Mouse (Mus musculus) left cerebral cortex, postnatal 10 days (tissue): ENCODE data around the gene Pola2. TPM values are rescaled to one million over a fixed set of nuclear protein-coding genes. Genes with fewer than 3 reads are reported as not detected.

ENCODE experiments used
- DNase-seq, 2 experiments: peaks; one replicate each; pipeline ENCODE4 v3.0.0; 2021 to 2022; ENCODE audit warnings: low spot score in 2 of 2, mixed read lengths in 1 of 2; ENCODE audit errors: extremely low spot score in 1 of 2
- intact Hi-C: fragments of 180-260 bp; cut with DNase I; formaldehyde crosslinking; loops from one replicate; pipeline ENCODE4 v1.15.1; 2025
- total RNA-seq, 2 experiments: library from RNA; stranded (reverse); gene quantifications; 2 replicates each; pipeline ENCODE4 v1.2.3; 2021

Pola2 gene
- total RNA-seq, 2 experiments from 2014 or later = 8.0 to 10.7 TPM

GRCm38 (mm10) chr19:5922963-5923362 lies 41.0 kb downstream of the Pola2 start:
- no peak for DNase-seq
- intact Hi-C loops = loop anchor here (1.0 to 5.0 kb wide), 2 partner anchors 95 to 124 kb away; partner anchors contain the start of gene Syvn1

- no peak for DNase-seq
- intact Hi-C loops = loop anchor here (5.0 kb wide), 1 partner anchor 125 kb away; the partner anchor contains the start of gene Syvn1
Observed at GRCm38 (mm10) chr19:5922119-5922942, 41.7 kb downstream of the Pola2 start.

- intact Hi-C loops = loop anchor here (5.0 kb wide), 1 partner anchor 126 kb away; the partner anchor contains the start of gene Syvn1
Observed at GRCm38 (mm10) chr19:5921715-5922114, 42.3 kb downstream of the Pola2 start.

GRCm38 (mm10) chr19:5913007-5913719 lies 50.8 kb downstream of the Pola2 start, which contains the start of gene Dpf2:
Gene Dpf2, minus strand, starts transcription at chr19:5913010.
- intact Hi-C loops = no loop called here
- no peak for DNase-seq

More at GRCm38 (mm10) chr19:5921715-5922114, 42.3 kb downstream of the Pola2 start:
- peak in 1 of 2 experiments; percentile 44 for DNase-seq

- peak; percentile 98 to 99 for DNase-seq
- intact Hi-C loops = no loop called here
Observed at GRCm38 (mm10) chr19:5912103-5913006, 51.6 kb downstream of the Pola2 start.

- intact Hi-C loops = no loop called here
- DNase-seq = no peak
Observed at GRCm38 (mm10) chr19:5911430-5912102, 52.4 kb downstream of the Pola2 start.

- intact Hi-C loops = no loop called here
- DNase-seq = no peak
Observed at GRCm38 (mm10) chr19:5910221-5910620, 53.8 kb downstream of the Pola2 start.

GRCm38 (mm10) chr19:5907275-5907674 lies 56.7 kb downstream of the Pola2 start:
- intact Hi-C loops = no loop called here
- DNase-seq = no peak

GRCm38 (mm10) chr19:5894002-5894678 lies 69.9 kb downstream of the Pola2 start, which contains the start of gene Tigd3:
Gene Tigd3, minus strand, starts transcription at chr19:5894149.
- intact Hi-C loops = loop anchor here (10.0 kb wide), 1 partner anchor 199 kb away; no protein-coding TSS in a partner anchor
- peak; percentile 95 to 97 for DNase-seq

- DNase-seq = no peak
- intact Hi-C loops = loop anchor here (10.0 kb wide), 1 partner anchor 199 kb away; no protein-coding TSS in a partner anchor
Observed at GRCm38 (mm10) chr19:5893282-5894001, 70.6 kb downstream of the Pola2 start.

GRCm38 (mm10) chr19:5892735-5893134 lies 71.3 kb downstream of the Pola2 start:
- no peak for DNase-seq
- intact Hi-C loops = loop anchor here (10.0 kb wide), 1 partner anchor 198 kb away; no protein-coding TSS in a partner anchor

- intact Hi-C loops = loop anchor here (10.0 kb wide), 1 partner anchor 197 kb away; no protein-coding TSS in a partner anchor
- DNase-seq = no peak
Observed at GRCm38 (mm10) chr19:5892262-5892661, 71.7 kb downstream of the Pola2 start.

GRCm38 (mm10) chr19:5891521-5892258 lies 72.3 kb downstream of the Pola2 start:
- no peak for DNase-seq
- intact Hi-C loops = loop anchor here (10.0 kb wide), 1 partner anchor 197 kb away; no protein-coding TSS in a partner anchor
